Mouse (Mus musculus): ENCODE measurements at regions not wholly inside any gene's neighbourhood (a gene's known extent, or its start where the extent isn't known, plus 50 kb on each side); places are given as distances from the start of the nearest gene placed in this dataset.

DNA sequence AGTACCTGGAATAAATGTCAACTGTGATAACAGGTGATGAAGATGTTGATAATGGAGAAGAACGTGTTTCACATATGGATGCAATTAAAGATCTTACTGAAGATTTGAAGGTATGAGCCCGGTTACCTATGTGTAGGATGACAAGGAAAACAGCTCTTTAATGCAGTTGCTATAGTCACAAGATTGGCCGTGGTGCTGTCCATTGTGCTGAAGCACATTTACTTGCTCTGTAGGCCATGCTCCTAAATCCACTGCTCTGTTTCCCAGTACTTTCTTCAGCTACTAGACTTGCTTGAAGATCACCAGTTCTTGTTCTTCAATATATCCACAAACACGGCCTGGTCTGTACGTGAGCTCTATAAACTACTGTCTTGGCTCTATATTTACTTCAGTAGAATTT, 147.7 kb upstream of the Sox14 start:
- no peak overlapping the region for H3K4me3 ChIP-seq (ENCODE audit: control insufficient read depth in 1 of 2, insufficient read depth in 1 of 2, low read depth in 1 of 2, low read length in 2 of 2)
- WGBS, result 43% methylated on average over 5 of the region's 5 CpGs
- no peaks in the 10 kb centered on the region for H3K9me3 ChIP-seq (ENCODE audit: control insufficient read depth, low read length)
- H3K36me3 ChIP-seq (ENCODE audit: control insufficient read depth, insufficient read depth, low read length), result no peaks in the 10 kb centered on the region
- H3K27me3 ChIP-seq (ENCODE audit: control insufficient read depth, insufficient read depth, low read length), result no peaks in the 10 kb centered on the region
- no peak overlapping the region for H3K27ac ChIP-seq (replicated peaks in 1 of 2; ENCODE audit: control insufficient read depth in 1 of 2, insufficient read depth in 1 of 2, low read depth in 2 of 2, low read length in 2 of 2)
- no peak overlapping the region for H3K4me2 ChIP-seq (ENCODE audit: low read length)
- no peak for ATAC-seq (ENCODE audit: insufficient number of reproducible peaks, insufficient read depth, low FRiP score, low read depth)
- no peak overlapping the region for H3K9ac ChIP-seq (ENCODE audit: low read length)
- no peaks in the 10 kb centered on the region for H3K4me1 ChIP-seq (ENCODE audit: control insufficient read depth in 2 of 2, insufficient read depth in 2 of 2, low read length in 2 of 2)

DNA sequence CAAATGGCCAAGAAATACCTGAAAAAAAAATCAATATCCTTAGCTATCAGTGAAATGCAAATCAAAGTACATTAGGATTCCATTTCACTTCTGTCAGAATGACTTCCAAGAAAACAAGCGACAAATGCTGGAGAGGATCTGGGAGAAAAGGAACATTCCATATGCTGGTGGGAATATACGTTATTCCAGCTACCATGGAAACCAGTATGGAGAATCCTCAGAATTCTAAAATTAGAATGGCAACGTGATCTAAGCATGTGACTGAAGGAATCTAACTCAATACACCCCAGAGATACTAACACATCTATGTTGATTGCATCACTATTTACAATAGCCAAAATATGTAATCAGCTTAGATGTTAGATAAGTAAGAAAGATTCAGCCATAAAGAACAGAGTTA, 146.1 kb upstream of the Sox14 start:
- no peak overlapping the region for H3K27ac ChIP-seq (replicated peaks in 1 of 2; ENCODE audit: control insufficient read depth in 1 of 2, insufficient read depth in 1 of 2, low read depth in 2 of 2, low read length in 2 of 2)
- no peak for ATAC-seq (ENCODE audit: insufficient number of reproducible peaks, insufficient read depth, low FRiP score, low read depth)
- no peaks in the 10 kb centered on the region for H3K9me3 ChIP-seq (ENCODE audit: control insufficient read depth, low read length)
- no peaks in the 10 kb centered on the region for H3K36me3 ChIP-seq (ENCODE audit: control insufficient read depth, insufficient read depth, low read length)
- no peaks in the 10 kb centered on the region for H3K27me3 ChIP-seq (ENCODE audit: control insufficient read depth, insufficient read depth, low read length)
- 70% methylated on average over 3 of the region's 3 CpGs for WGBS
- H3K4me1 ChIP-seq (ENCODE audit: control insufficient read depth in 2 of 2, insufficient read depth in 2 of 2, low read length in 2 of 2), result no peaks in the 10 kb centered on the region
- H3K4me2 ChIP-seq (ENCODE audit: low read length), result no peak overlapping the region
- H3K4me3 ChIP-seq (ENCODE audit: control insufficient read depth in 1 of 2, insufficient read depth in 1 of 2, low read depth in 1 of 2, low read length in 2 of 2), result no peak overlapping the region
- H3K9ac ChIP-seq (ENCODE audit: low read length), result no peak overlapping the region

DNA sequence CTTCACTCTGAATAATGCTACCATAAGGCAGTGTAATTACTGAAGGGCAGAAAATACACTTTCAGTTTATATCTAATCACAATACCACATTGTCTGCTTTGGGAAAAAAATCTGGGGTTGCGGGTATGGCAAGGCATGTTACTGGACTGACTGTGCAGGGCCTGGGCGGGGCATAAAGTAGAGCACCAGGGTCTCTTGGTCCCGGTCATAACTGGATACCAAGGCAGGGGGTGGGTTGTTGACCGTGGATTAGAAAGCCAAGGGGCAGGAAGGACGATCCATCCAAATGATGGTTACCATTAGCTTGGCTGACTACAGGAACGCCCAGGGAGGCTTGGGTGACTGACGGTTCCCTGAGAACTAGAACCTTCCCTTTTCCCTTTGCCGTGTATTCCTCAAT, 119.2 kb upstream of the Sox14 start:
- H3K27ac ChIP-seq (replicated peaks in 1 of 2; ENCODE audit: control insufficient read depth in 1 of 2, insufficient read depth in 1 of 2, low read depth in 2 of 2, low read length in 2 of 2), result no peak overlapping the region
- ATAC-seq (ENCODE audit: insufficient number of reproducible peaks, insufficient read depth, low FRiP score, low read depth), result no peak
- no peak overlapping the region for H3K4me3 ChIP-seq (ENCODE audit: control insufficient read depth in 1 of 2, insufficient read depth in 1 of 2, low read depth in 1 of 2, low read length in 2 of 2)
- H3K27me3 ChIP-seq (ENCODE audit: control insufficient read depth, insufficient read depth, low read length), result peaks cover 21% of the 10 kb centered on the region
- no peaks in the 10 kb centered on the region for H3K36me3 ChIP-seq (ENCODE audit: control insufficient read depth, insufficient read depth, low read length)
- 43% methylated on average over 8 of the region's 8 CpGs for WGBS
- no peak overlapping the region for H3K9ac ChIP-seq (ENCODE audit: low read length)
- H3K9me3 ChIP-seq (ENCODE audit: control insufficient read depth, low read length), result no peaks in the 10 kb centered on the region
- peaks cover 0 to 3% of the 10 kb centered on the region in 2 experiments; a peak in 1 of 4 replicates for H3K4me1 ChIP-seq (ENCODE audit: control insufficient read depth in 2 of 2, insufficient read depth in 2 of 2, low read length in 2 of 2)
- H3K4me2 ChIP-seq (ENCODE audit: low read length), result peak overlapping the region; percentile 66

DNA sequence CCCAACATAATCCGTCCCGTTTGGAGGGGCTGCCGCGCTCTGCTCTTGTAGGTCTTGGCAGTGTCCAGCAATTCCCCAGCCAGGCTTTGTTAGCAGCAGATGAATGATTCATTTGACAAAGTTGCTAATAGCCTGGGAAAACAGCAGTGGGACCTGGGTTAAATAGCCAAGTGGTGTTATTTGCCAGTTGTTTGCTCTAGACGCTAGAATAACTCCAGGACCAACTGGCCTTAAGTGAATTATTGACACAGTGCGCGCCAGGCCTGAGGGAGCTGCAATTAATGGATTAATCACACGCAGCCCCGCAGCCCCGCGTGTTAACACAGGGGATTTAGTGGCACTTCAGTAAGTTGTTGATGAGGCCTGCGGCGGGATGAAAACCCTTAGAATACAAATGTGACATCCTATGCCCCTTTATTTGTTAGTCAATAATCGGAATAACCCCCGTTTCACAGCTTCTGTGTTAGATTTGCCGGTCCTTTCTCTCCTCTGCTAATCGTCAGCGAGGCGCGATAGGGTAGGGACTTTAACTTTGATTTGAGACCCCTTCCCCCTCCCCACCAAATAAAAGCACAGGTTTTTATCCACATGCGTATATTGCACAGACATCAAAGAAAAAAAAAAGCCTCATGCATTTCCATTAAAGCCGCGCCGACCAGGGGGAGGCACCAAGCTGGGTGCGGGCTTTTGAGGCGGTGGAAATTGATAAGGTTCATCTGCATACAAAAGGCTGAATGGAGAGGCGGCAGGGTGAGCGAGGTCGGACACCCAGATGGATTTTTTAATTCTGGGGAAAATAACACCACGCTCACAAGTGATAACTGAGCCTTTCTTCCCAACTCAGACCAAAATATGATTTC, 118.5 kb upstream of the Sox14 start:
- Histone ChIP-seq H3K9me3 (ENCODE audit: control insufficient read depth, low read length) (no peaks in the 10 kb centered on the region), H3K27me3 (ENCODE audit: control insufficient read depth, insufficient read depth, low read length) (peaks cover 21% of the 10 kb centered on the region), H3K4me1 (ENCODE audit: control insufficient read depth in 2 of 2, insufficient read depth in 2 of 2, low read length in 2 of 2) (peaks cover 0 to 3% of the 10 kb centered on the region in 2 experiments; a peak in 1 of 4 replicates), H3K9ac (ENCODE audit: low read length) (no peak overlapping the region), H3K27ac (replicated peaks in 1 of 2; ENCODE audit: control insufficient read depth in 1 of 2, insufficient read depth in 1 of 2, low read depth in 2 of 2, low read length in 2 of 2) (no peak overlapping the region), H3K4me2 (ENCODE audit: low read length) (peak overlapping the region; percentile 66), H3K4me3 (ENCODE audit: control insufficient read depth in 1 of 2, insufficient read depth in 1 of 2, low read depth in 1 of 2, low read length in 2 of 2) (peak overlapping the region; percentile 14 to 31; a peak in 3 of 4 replicates), H3K36me3 (ENCODE audit: control insufficient read depth, insufficient read depth, low read length) (no peaks in the 10 kb centered on the region)
- WGBS, result 1% methylated on average over 30 of the region's 30 CpGs
- ATAC-seq (ENCODE audit: insufficient number of reproducible peaks, insufficient read depth, low FRiP score, low read depth), result no peak

DNA sequence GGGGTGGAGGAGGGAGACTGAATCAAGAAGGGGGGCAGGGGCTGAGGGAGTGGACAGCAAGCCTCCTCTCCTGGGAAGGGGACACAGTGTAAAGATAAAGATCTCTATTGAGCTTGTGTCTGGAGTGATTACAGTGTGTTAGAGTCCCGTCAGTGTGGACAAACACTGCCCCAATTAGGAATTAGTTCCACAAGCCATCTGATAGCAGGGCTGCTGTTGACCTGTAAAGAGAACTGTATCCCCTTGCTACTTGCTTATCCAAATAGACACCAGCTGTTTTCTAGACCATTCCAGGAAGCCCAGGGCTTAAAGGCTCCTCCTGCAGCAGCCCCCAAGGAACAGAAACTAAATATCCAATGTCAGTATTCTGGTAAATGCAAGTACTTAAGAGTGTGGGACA, 111.4 kb upstream of the Sox14 start:
- H3K4me3 ChIP-seq (ENCODE audit: control insufficient read depth in 1 of 2, insufficient read depth in 1 of 2, low read depth in 1 of 2, low read length in 2 of 2), result no peak overlapping the region
- 4% methylated on average over 1 of the region's 1 CpGs for WGBS
- no peak overlapping the region for H3K9ac ChIP-seq (ENCODE audit: low read length)
- H3K9me3 ChIP-seq (ENCODE audit: control insufficient read depth, low read length), result 0 out of 2 replicates have a peak, but pooled peaks cover 4% of the 10 kb centered on the region
- no peak for ATAC-seq (ENCODE audit: insufficient number of reproducible peaks, insufficient read depth, low FRiP score, low read depth)
- H3K4me1 ChIP-seq (ENCODE audit: control insufficient read depth in 2 of 2, insufficient read depth in 2 of 2, low read length in 2 of 2), result no peaks in the 10 kb centered on the region
- no peak overlapping the region for H3K4me2 ChIP-seq (ENCODE audit: low read length)
- H3K27me3 ChIP-seq (ENCODE audit: control insufficient read depth, insufficient read depth, low read length), result no peaks in the 10 kb centered on the region
- H3K36me3 ChIP-seq (ENCODE audit: control insufficient read depth, insufficient read depth, low read length), result no peaks in the 10 kb centered on the region
- H3K27ac ChIP-seq (replicated peaks in 1 of 2; ENCODE audit: control insufficient read depth in 1 of 2, insufficient read depth in 1 of 2, low read depth in 2 of 2, low read length in 2 of 2), result no peak overlapping the region

DNA sequence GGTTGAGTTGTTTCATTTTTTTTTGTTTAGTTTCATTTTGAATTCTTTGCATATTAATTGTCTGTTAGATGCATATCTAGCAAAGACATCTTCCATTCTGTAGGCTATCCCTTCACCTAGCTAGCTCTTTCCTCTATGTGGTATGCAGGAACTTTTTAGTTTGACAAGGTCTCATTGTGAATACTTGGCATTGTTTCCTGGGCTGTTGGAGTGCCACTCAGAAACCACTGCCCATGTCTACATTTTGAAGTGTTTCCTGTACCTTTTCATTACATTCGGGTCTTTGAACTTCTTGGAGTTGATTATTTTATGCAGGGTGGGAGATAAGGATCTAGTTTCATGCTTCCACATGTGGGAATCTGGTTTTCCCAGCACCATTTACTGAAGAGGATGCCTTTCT, 104.8 kb upstream of the Sox14 start:
- H3K4me3 ChIP-seq (ENCODE audit: control insufficient read depth in 1 of 2, insufficient read depth in 1 of 2, low read depth in 1 of 2, low read length in 2 of 2), result no peak overlapping the region
- no peak overlapping the region for H3K4me2 ChIP-seq (ENCODE audit: low read length)
- H3K36me3 ChIP-seq (ENCODE audit: control insufficient read depth, insufficient read depth, low read length), result no peaks in the 10 kb centered on the region
- ATAC-seq (ENCODE audit: insufficient number of reproducible peaks, insufficient read depth, low FRiP score, low read depth), result no peak
- H3K4me1 ChIP-seq (ENCODE audit: control insufficient read depth in 2 of 2, insufficient read depth in 2 of 2, low read length in 2 of 2), result no peaks in the 10 kb centered on the region
- no peaks in the 10 kb centered on the region for H3K27me3 ChIP-seq (ENCODE audit: control insufficient read depth, insufficient read depth, low read length)
- H3K9ac ChIP-seq (ENCODE audit: low read length), result no peak overlapping the region
- H3K27ac ChIP-seq (replicated peaks in 1 of 2; ENCODE audit: control insufficient read depth in 1 of 2, insufficient read depth in 1 of 2, low read depth in 2 of 2, low read length in 2 of 2), result no peak overlapping the region
- WGBS, result 70% methylated on average over 1 of the region's 1 CpGs
- no peaks in the 10 kb centered on the region for H3K9me3 ChIP-seq (ENCODE audit: control insufficient read depth, low read length)

DNA sequence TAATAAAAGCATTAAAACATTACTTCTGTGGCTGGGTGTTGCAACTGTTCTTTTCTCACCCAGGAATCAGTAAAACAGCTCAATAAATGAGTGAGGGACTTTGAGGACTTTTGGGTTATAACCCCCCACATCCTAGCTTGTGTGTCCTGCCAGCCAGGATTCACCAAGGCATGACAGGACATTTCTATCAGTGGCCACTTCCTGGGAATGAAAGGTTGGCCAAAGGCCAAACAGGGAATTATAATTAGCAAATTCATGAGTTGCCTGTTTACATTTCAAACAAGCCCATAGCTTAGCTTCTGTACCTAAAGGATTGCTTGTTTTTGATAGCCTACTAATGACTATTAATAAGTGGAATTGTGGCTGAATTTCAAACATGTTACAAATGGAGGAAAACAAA, 85.6 kb upstream of the Sox14 start:
- Histone ChIP-seq H3K27me3 (ENCODE audit: control insufficient read depth, insufficient read depth, low read length) (no peaks in the 10 kb centered on the region), H3K9me3 (ENCODE audit: control insufficient read depth, low read length) (no peaks in the 10 kb centered on the region), H3K36me3 (ENCODE audit: control insufficient read depth, insufficient read depth, low read length) (no peaks in the 10 kb centered on the region), H3K4me2 (ENCODE audit: low read length) (no peak overlapping the region), H3K4me3 (ENCODE audit: control insufficient read depth in 1 of 2, insufficient read depth in 1 of 2, low read depth in 1 of 2, low read length in 2 of 2) (no peak overlapping the region), H3K9ac (ENCODE audit: low read length) (no peak overlapping the region), H3K4me1 (ENCODE audit: control insufficient read depth in 2 of 2, insufficient read depth in 2 of 2, low read length in 2 of 2) (no peaks in the 10 kb centered on the region), H3K27ac (replicated peaks in 1 of 2; ENCODE audit: control insufficient read depth in 1 of 2, insufficient read depth in 1 of 2, low read depth in 2 of 2, low read length in 2 of 2) (no peak overlapping the region)
- no peak for ATAC-seq (ENCODE audit: insufficient number of reproducible peaks, insufficient read depth, low FRiP score, low read depth)

DNA sequence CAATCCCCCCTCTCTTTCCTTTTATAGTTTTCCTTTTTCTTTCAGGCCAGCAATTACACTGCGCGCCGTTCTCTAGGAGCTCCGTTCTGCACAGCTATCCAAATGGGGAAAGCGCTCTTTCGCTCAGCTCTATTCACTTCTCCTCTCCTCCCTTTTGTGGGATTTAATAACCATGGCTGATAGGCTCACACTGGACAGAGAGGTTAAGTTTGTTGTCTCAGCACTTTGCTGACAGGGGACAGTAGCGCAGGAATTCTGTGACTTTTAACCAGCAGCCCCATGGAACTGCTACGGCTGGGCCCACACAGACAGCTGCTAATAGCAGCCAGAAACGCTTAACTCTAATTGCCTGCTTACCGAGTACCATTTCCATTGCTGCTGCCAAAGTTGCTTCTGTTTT, 78.8 kb upstream of the Sox14 start:
- H3K4me2 ChIP-seq (ENCODE audit: low read length), result no peak overlapping the region
- H3K9ac ChIP-seq (ENCODE audit: low read length), result no peak overlapping the region
- no peaks in the 10 kb centered on the region for H3K9me3 ChIP-seq (ENCODE audit: control insufficient read depth, low read length)
- ATAC-seq (ENCODE audit: insufficient number of reproducible peaks, insufficient read depth, low FRiP score, low read depth), result no peak
- H3K27ac ChIP-seq (replicated peaks in 1 of 2; ENCODE audit: control insufficient read depth in 1 of 2, insufficient read depth in 1 of 2, low read depth in 2 of 2, low read length in 2 of 2), result no peak overlapping the region
- 79% methylated on average over 10 of the region's 10 CpGs for WGBS
- no peaks in the 10 kb centered on the region for H3K36me3 ChIP-seq (ENCODE audit: control insufficient read depth, insufficient read depth, low read length)
- H3K4me3 ChIP-seq (ENCODE audit: control insufficient read depth in 1 of 2, insufficient read depth in 1 of 2, low read depth in 1 of 2, low read length in 2 of 2), result no peak overlapping the region
- H3K4me1 ChIP-seq (ENCODE audit: control insufficient read depth in 2 of 2, insufficient read depth in 2 of 2, low read length in 2 of 2), result no peaks in the 10 kb centered on the region
- no peaks in the 10 kb centered on the region for H3K27me3 ChIP-seq (ENCODE audit: control insufficient read depth, insufficient read depth, low read length)

Data from heart, embryonic 14.5 days (tissue).